Mouse (Mus musculus): ENCODE data around the gene Gm47955. TPM values are rescaled to one million over a fixed set of nuclear protein-coding genes. Genes with fewer than 3 reads are reported as not detected.
"Not testable (repeated sequence)": the region's sequence is repeated elsewhere in the genome, so short reads cannot be mapped to it uniquely, and the experiment has no call there.

Gm47955 gene
- not detected for total RNA-seq (2021)
- long read RNA-seq = 0 reads

DNA sequence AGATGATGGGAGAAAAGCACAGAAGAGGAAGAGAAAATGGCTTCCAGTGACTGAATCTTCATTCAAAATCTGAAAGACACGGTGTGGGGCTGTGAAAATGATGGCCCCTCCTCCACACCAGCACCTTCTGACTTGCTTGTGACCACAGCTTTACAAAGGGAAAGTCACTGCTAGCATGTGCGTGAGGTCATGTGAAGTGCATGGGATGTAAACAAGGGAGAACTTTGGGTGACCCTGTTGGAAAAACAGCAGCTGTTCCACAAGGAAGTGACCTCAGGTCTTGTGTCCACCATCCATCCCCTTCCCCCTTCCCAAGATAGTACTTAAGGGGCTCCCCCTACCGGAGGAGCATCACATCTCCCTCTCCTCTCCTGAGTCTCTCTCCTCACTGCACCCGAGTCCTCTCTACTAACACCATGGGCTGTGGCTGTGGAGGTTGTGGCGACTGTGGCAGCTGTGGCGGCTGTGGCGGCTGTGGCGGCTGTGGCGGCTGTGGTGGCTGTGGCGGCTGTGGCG is at the start of gene Gm47955:
Gene Gm47955 (plus strand): TSS at position 417 of the 516 bp plus-strand sequence.
- no peak for DNase-seq (ENCODE audit: low spot score in 2 of 2)

DNA sequence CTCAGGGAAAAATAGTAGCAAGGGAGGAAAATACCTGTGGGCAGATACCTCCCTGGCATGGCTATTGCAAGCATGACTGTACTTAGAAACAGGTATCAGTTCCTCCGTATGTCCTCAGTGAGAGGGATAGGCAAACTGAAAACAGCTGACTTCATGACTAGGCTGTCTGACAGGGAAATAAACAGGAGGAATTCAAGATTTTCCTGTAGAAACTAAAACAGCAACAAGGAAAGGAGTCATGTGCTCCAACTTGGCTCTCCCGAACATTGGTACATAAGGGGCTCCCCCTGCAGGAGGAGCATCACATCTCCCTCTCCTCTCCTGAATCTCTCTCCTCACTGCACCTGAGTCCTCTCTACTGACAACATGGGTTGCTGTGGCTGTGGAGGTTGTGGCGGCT is 47.1 kb upstream of the Gm47955 start, which contains the start of gene A030005L19Rik:
Gene A030005L19Rik (plus strand): TSS at position 301 of the 400 bp plus-strand sequence.
- no peak for DNase-seq (ENCODE audit: low spot score in 2 of 2)

DNA sequence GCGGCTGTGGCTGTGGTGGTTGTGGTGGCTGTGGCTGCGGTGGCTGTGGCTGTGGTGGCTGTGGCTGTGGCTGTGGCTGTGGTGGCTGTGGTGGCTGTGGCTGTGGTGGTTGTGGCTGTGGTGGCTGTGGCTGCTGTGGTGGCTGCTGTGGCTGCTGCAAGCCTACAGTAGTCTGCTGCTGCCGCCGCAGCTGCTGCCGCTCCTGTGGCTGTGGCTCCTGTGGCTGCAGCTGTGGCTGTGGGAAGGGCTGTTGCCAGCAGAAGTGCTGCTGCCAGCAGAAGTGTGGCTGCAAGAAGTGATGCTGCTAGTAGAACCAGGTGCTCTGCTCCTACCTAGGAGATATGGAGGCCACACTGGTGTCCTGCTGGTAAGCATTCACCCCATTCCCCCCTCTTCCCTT is 46.7 kb upstream of the Gm47955 start:
- not testable (repeated sequence) for DNase-seq (ENCODE audit: low spot score in 2 of 2)

DNA sequence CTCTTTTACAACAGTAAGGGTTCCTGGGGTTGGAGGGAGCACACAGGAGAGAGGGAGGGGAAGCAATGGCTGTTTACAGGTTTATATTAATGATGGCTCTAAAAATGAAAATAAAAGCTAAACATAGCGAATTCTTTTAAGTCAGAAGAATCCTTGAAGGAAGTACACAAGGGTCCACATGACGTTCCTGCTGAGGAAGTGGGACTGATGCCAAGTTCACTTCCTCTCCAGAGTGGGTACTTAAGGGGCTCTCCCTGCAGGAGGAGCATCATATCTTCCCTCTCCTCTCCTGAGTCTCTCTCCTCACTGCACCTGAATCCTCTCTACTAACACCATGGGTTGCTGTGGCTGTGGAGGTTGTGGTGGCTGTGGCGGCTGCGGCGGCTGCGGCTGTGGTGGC is 35.4 kb upstream of the Gm47955 start, which contains the start of gene A030014E15Rik:
Gene A030014E15Rik (plus strand): TSS at position 268 of the 400 bp plus-strand sequence.
- no peak for DNase-seq (ENCODE audit: low spot score in 2 of 2)

DNA sequence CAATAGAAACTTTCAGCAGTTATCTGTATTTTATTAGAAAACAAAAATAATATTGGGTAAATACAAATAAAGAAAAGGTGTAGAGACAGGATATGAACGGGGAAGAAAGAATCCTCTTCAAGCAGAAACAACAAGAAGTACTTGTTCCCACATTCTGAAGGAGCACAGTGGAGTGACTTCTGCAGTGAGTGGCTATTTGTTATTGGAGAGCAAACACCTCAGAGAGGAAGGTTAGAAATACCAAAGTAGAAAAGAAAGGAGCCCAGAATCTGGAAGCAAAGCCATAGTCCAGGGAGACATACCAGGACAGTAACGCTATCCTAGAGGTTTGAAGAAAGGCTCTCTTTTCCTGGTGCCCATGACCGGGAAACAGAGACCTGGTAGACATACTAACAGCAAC is 29.5 kb upstream of the Gm47955 start:
- not testable (repeated sequence) for DNase-seq (ENCODE audit: low spot score in 2 of 2)

DNA sequence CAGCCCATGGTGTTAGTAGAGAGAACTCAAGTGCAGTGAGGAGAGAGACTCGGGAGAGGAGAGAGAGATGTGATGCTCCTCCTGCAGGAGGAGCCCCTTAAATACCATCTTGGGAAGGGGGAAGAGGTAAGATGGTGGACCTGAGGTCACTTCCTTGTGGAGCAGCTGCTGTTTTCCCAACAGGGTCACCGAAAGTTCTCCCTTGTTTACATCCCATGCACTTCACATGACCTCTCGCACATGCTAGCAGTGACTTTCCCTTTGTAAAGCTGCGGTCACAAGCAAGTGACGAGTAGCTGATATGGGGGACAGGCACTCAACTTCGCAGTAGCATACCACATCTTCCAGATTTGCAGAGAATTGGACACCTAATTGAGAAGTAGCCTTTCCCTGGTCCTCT is 28.8 kb upstream of the Gm47955 start, which contains the start of gene Gm6217:
Gene Gm6217 (minus strand): TSS at position 74 of the 400 bp plus-strand sequence.
- not testable (repeated sequence) for DNase-seq (ENCODE audit: low spot score in 2 of 2)

DNA sequence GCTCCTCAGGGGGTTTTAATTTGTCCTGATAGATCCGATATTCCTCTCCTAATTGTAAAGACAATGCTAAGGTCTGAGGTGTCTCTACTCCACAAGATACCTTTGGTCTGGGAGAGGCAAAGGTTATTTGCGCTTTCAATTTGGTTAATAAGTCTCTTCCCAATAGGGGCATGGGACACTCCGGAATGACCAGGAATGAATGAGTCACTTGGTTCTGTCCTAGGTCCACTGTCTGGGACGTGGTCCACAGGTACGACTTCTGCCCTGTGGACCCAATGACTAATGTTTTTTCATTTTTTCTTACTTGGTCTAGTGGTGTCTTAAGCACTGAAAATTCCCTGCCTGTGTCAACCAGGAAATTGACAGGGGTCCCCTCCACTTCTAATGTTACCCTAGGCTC is 21.4 kb upstream of the Gm47955 start:
- no peak for DNase-seq (ENCODE audit: low spot score in 2 of 2)

DNA sequence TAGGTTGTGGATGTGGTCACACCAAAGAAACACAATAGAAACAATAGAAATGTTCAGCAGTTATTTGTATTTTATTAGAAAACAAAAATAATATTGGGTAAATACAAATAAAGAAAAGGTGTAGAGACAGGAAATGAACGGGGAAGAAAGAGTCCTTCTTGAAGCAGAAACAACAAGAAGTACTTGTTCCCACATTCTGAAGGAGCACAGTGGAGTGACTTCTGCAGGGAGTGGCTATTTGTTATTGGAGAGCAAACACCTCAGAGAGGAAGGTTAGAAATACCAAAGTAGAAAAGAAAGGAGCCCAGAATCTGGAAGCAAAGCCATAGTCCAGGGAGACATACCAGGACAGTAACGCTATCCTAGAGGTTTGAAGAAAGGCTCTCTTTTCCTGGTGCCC is 17.6 kb upstream of the Gm47955 start:
- not testable (repeated sequence) for DNase-seq (ENCODE audit: low spot score in 2 of 2)

DNA sequence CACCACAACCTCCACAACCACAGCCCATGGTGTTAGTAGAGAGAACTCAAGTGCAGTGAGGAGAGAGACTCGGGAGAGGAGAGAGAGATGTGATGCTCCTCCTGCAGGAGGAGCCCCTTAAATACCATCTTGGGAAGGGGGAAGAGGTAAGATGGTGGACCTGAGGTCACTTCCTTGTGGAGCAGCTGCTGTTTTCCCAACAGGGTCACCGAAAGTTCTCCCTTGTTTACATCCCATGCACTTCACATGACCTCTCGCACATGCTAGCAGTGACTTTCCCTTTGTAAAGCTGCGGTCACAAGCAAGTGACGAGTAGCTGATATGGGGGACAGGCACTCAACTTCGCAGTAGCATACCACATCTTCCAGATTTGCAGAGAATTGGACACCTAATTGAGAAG is 16.8 kb upstream of the Gm47955 start, which contains the start of gene A030003K21Rik:
Gene A030003K21Rik (minus strand): TSS at position 94 of the 400 bp plus-strand sequence.
- DNase-seq (ENCODE audit: low spot score in 2 of 2) = not testable (repeated sequence)

DNA sequence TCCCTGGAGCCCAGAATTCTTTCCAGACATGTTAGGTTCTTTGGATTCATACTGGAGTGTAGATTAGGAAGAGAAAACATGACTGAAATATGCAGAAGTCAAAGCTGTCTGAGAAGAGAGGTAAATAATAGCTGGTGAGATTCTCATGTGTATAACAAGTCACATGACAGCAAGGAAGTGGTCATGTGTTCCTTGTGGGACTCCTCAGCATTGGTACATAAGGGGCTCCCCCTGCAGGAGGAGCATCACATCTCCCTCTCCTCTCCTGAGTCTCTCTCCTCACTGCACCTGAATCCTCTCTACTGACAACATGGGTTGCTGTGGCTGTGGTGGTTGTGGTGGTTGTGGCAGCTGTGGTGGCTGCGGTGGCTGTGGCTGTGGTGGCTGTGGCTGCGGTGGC is 14.1 kb upstream of the Gm47955 start:
- not testable (repeated sequence) for DNase-seq (ENCODE audit: low spot score in 2 of 2)

DNA sequence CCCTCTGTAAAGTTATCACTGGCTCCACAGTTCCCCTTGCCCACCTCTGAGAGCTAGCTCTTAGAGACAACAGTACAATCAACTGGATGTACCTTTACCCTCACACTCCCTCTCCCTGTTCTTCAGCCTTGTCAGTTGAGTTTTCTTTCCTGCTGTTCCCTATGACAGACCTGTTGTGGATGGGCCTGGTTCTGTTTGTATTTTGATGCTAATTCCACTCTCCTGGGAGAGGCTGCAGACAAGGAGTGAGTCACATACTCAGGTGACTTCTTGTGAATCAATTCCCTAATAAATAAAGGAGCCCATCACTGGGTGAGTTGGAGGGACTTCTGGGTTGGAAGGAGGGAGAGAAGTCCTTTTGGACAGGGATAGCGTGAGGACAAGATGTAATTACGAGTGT is 11.5 kb upstream of the Gm47955 start:
- DNase-seq (ENCODE audit: low spot score in 2 of 2) = no peak

DNA sequence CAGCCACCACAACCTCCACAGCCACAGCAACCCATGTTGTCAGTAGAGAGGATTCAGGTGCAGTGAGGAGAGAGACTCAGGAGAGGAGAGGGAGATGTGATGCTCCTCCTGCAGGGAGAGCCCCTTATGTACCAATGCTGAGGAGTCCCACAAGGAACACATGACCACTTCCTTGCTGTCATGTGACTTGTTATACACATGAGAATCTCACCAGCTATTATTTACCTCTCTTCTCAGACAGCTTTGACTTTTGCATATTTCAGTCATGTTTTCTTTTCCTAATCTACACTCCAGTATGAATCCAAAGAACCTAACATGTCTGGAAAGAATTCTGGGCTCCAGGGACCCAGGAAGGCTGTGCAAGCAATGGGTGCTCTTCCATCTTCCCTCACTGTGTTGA is 4.2 kb upstream of the Gm47955 start, which contains the start of gene Gm7544:
Gene Gm7544 (minus strand): TSS at position 101 of the 400 bp plus-strand sequence.
- DNase-seq (ENCODE audit: low spot score in 2 of 2) = not testable (repeated sequence)

DNA sequence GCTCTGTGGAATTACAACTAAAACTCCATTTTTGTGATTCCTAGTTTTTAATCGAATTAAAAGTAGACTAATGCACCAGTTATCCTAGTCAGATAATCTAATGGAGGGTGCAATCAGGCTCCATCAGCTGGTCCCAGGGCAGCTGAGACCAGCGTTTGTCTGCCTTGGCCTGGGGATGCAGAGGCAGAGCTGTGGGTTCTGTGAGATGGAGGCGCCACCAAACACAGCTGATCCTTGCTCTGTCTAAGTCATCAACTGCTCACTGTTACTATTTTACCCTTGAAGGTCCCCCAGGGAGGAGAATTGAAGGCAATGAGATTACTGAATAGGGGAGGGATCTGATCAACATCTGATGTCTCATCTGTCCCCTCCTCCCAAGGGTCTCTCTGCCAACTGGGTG is 6.3 kb downstream of the Gm47955 start:
- no peak for DNase-seq (ENCODE audit: low spot score in 2 of 2)

DNA sequence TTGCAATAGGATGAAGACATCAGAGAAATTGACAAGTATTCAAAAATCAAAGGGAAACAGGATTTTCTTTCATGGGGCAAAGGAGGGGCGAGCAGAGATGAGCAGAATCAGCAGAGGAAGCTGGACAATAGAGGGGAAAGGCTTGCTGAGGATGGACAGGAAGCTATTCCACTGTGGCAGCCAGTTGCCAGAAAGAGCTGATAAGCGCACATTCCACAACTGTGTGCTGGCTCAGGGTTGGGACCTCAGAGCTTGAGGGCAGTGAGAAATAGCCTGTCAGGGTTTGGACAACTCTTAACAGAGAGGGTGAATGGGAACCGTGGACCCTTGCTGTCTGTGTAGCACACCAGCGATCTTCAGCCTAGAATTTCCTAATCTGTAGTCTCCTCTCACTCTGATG is 12.0 kb downstream of the Gm47955 start:
- no peak for DNase-seq (ENCODE audit: low spot score in 2 of 2)

DNA sequence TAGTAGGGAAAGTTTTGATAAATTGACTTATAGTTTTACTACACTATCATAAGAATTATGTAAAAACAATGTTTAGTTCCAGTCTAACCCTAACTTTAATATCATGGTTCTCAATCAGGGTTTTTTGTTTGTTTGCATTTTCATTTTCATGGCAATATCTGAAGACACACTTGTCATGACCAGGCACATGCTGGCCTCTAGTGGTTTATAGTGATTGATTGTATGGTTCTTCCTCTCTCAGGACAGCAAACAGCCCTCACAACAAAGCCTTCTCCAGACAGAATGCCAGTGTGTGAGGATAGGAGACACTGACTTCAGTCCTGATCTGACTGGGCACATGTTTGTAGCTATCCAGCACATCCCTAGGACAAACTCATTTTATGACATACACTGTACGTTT is 13.2 kb downstream of the Gm47955 start:
- DNase-seq (ENCODE audit: low spot score in 2 of 2) = no peak

DNA sequence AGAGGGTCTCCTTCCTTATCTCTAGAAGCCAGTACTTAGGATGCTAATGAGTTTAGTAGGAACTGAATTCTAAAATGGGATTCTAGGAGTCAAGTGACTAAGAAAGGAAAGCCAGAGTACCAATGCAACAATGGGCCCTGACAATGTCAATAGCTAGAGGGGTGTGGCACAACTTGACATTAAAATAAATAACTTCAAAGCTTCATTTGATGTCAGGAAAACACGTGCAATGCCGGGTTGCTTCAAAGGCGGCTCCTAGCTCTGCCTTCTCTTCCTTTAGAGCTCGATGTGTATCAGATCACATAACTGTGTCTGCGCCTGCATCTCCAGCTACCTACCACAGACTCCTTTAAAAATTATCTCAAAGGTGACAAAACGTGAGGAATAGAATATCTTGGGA is 13.8 kb downstream of the Gm47955 start:
- DNase-seq (ENCODE audit: low spot score in 2 of 2) = no peak

DNA sequence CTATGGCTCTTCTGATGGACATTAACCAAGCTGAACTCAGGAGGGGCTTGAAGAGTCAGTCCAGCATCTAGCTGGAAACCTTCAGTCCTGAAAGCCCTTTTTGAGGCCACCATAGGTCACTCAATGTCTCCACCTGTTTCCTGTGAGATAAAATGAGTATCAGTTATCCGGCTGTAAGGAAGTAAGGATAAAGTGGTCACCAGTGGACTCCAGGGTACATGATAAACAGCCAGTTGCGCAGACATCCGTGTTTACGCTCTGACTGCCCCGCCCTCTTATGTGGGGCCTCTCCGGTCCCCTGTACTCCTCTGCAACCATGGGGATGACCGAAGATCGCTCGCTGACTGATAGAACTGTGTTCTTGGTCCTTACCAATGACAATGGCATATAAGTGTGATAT is 14.3 kb downstream of the Gm47955 start:
- DNase-seq (ENCODE audit: low spot score in 2 of 2) = no peak

DNA sequence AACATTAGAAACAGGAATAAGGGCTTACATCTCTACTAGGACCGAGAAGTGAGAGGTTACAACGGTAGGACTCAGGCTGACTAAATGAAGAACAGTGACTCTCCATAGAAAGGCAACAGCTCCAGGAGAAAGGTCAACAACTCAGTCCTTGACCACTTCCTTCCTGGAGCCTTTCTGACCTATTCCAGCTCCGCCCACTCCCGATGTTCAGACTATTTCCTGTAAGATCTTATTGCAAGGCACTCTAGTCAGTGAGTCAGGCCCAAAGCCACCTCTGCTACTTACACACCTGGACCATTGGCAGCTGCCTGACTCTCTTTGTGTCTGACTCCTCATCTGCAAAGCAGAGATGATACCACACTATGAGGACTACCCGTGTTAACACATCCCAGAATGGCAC is 15.7 kb downstream of the Gm47955 start:
- no peak for DNase-seq (ENCODE audit: low spot score in 2 of 2)

DNA sequence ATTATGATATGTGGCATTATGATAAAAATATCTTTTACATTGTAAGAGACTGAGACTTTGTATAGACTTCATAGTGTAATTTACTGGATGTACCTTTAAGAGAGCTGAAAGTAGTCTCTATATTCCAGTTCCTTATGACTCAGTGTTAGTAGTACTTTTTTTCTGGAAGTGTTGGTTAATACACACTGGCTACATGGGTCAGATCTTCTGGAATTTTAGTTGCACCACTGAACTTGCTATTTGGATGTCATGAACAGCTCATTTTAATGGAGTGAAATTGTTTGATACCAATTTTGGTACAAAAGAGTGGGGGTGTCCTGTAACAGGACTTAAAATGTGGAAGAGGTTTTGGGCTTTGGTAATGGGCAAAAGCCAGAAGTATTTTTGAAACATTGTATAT is 17.8 kb downstream of the Gm47955 start:
- DNase-seq (ENCODE audit: low spot score in 2 of 2) = no peak

DNA sequence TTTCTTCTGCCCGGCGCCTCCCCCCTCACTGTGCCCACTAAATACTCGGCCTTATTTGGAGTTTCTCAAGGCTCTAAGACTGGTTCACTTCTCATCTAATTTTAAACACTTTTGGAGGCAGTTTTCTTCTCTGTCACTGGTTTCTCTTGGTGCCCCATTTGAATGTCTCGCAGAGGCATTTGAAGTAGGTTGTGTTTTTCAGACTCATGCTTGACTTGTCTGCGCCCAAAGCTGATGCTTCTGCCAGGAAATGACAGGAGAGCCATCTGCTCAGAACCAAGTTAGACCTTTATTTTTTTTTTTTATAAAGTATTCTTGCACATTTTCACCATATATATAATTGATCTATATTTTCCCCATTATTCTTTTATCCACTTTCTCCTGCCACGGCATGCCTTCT is 26.7 kb downstream of the Gm47955 start:
- DNase-seq (ENCODE audit: low spot score in 2 of 2) = no peak

DNA sequence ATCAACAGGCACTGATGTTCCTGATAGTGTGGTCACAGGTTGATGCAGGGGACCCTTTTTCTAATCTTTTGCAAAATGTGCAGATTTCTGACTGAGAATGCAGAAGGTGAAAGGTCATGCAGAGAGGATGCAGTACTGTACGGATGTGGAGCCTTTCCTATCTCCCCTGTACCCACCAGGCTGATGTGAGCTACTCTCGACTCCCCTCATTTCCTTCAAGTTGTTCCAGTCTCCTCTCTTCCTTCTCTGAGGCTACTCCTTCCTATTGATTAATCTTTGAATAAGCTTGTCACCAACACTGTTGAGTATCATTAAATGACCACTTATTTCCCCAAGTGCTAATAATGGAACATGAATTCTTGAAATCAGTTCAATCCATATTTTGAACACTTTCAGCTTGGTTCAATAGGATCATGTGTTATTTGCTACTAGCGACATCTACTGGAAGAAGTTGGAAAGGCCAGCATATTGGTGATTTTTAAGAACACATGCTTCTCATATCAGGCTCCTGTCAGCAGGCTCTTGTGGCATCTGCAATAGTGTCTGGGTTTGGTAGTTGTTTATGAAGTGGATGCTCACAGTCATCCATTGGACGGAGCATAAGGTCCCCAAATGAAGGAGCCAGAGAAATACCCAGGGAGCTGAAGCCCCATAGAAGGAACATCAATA is 27.6 kb downstream of the Gm47955 start:
- DNase-seq (ENCODE audit: low spot score in 2 of 2) = peak; percentile 49 to 57

DNA sequence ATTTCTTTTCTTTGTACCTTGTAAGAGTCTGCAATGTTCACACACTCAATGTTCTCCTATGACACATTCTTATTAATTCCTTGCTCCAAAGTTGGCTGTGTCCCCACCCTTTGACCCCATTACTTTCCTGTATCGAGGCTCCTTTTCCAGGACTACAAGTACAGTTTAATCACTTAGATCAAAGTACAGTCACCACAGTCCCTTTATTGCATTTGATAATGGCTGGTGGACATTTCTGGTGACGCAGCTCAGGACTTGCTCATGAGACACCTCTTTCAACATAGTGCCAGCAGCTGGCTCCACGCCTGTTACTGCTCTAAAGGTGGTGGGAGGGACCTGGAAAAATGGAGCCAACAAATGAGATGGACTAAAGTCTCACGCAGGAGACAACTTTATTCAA is 31.0 kb downstream of the Gm47955 start:
- DNase-seq (ENCODE audit: low spot score in 2 of 2) = no peak

DNA sequence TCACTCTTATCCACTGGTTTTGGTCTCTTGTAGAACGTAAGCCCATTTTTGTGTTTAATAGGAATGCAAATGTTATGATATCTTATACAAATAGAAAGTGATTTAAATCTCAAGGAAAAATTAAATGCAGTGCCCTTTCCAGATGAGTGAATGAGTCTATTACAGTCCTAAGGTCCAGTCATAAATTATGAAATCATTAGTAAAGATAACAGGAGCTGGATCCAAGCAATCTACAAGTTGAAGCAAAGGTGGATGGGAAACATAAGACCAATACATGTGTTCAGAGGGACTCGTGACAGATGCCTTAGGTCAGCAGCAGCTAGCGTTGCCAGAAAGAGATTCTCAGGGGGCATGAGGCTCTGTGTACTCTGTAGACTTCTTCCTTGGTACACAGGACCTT is 31.5 kb downstream of the Gm47955 start:
- DNase-seq (ENCODE audit: low spot score in 2 of 2) = no peak
